Mouse (Mus musculus) kidney, embryonic 16.5 days (tissue): ENCODE measurements around the gene Dnajc5. TPM values are rescaled to one million over a fixed set of nuclear protein-coding genes. Genes with fewer than 3 reads are reported as not detected.
"Not testable (repeated sequence)": the region's sequence is repeated elsewhere in the genome, so short reads cannot be mapped to it uniquely, and the experiment has no call there.

Experiments used
- ATAC-seq: fragments of 200-750 bp; cut with Nextera tagmentation; 2 replicates; pipeline ENCODE4 v1.8.0; 2017; ENCODE audit warnings: moderate TSS enrichment; ENCODE audit not compliant: low FRiP score, low TSS enrichment
- H3K27ac ChIP-seq: fragments of 300-500 bp; sonication (generic); 2 replicates; pipeline ENCODE4 v1.5.1; 2014; ENCODE audit warnings: low read length
- H3K27me3 ChIP-seq: fragments of 300-500 bp; sonication (generic); 2 replicates; pipeline ENCODE4 v1.6.1; 2014; ENCODE audit warnings: low read length, control low read depth, mixed read lengths; ENCODE audit not compliant: insufficient read depth
- H3K36me3 ChIP-seq: fragments of 300-500 bp; sonication (generic); 2 replicates; pipeline ENCODE4 v1.6.1; 2014; ENCODE audit warnings: low read length, control low read depth, mixed read lengths; ENCODE audit not compliant: insufficient read depth
- H3K4me1 ChIP-seq: fragments of 300-500 bp; sonication (generic); 2 replicates; pipeline ENCODE4 v1.6.1; 2014; ENCODE audit warnings: low read length, control low read depth, mixed read lengths; ENCODE audit not compliant: insufficient read depth
- H3K4me2 ChIP-seq: fragments of 300-500 bp; sonication (generic); replicated peaks from 2 replicates; pipeline ENCODE4 v1.6.1; 2014; ENCODE audit warnings: low read depth, low read length
- H3K4me3 ChIP-seq: fragments of 300-500 bp; sonication (generic); 2 replicates; pipeline ENCODE4 v1.5.1; 2014; ENCODE audit warnings: mild to moderate bottlenecking, low read length
- H3K9ac ChIP-seq: fragments of 300-500 bp; sonication (generic); replicated peaks from 2 replicates; pipeline ENCODE4 v1.6.1; 2014; ENCODE audit warnings: low read length
- H3K9me3 ChIP-seq: fragments of 300-500 bp; sonication (generic); 2 replicates; pipeline ENCODE4 v1.6.1; 2016; ENCODE audit warnings: low read length, control low read depth
- WGBS: fragments of 180-500 bp; shearing (Covaris S2); extraction: QIAGEN DNeasy Blood & Tissue Kit; methylation state at CpG from one replicate; pipeline ENCODE4 v1.1.7; 2014; 5-methylcytosine and 5-hydroxymethylcytosine counted together
- polyA plus RNA-seq: library from polyadenylated mRNA; unstranded; fragments of >200 nt; fragmentation: Nextera tagmentation; extraction: Ambion mirVana; gene quantifications from 2 replicates; pipeline ENCODE4 v1.2.1, GENCODE M21; 2015

The Dnajc5 gene
- polyA plus RNA-seq, 1 experiment from 2014 or later = 91.7 TPM

GRCm38 (mm10) chr2:181491432-181492205 is 28.7 kb upstream of the Dnajc5 start:
- peaks cover 24% of the 10 kb centered on the region for H3K4me1 ChIP-seq
- WGBS = 25% methylated on average over 7 of the region's 7 CpGs
- ATAC-seq = no peak
- no peak overlapping the region for H3K4me2 ChIP-seq
- no peaks in the 10 kb centered on the region for H3K9me3 ChIP-seq
- H3K4me3 ChIP-seq = no peak overlapping the region
- no peaks in the 10 kb centered on the region for H3K27me3 ChIP-seq
- H3K27ac ChIP-seq = no peak overlapping the region
- H3K9ac ChIP-seq = no peak overlapping the region
- no peaks in the 10 kb centered on the region for H3K36me3 ChIP-seq

DNA sequence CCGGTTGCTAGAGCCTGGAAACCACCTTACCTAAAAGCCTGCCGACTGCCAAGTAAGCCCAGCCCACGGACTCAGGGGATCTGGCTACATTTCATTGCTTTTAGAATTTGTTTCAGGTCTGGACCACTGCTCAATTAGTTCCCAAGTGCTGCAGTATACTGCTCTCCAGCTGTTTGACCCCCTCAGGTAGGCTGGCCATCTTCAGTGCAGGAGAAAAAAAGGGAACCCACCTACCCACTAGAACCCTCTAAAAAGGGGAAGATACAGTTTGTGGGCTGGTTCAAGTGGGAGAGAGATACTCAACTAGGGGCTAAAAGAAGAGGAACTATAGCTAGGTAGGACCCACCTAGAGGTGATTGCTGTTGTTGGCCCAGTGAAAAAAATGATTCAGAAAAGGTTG is 28.1 kb upstream of the Dnajc5 start:
- H3K27me3 ChIP-seq = no peaks in the 10 kb centered on the region
- peaks cover 18% of the 10 kb centered on the region for H3K4me1 ChIP-seq
- no peak overlapping the region for H3K4me2 ChIP-seq
- H3K4me3 ChIP-seq = no peak overlapping the region
- no peaks in the 10 kb centered on the region for H3K9me3 ChIP-seq
- H3K9ac ChIP-seq = no peak overlapping the region
- no peak overlapping the region for H3K27ac ChIP-seq
- WGBS = 38% methylated on average over 3 of the region's 3 CpGs
- no peak for ATAC-seq
- no peaks in the 10 kb centered on the region for H3K36me3 ChIP-seq

- H3K36me3 ChIP-seq = no peaks in the 10 kb centered on the region
- H3K4me1 ChIP-seq = peaks cover 13% of the 10 kb centered on the region
- no peaks in the 10 kb centered on the region for H3K9me3 ChIP-seq
- H3K9ac ChIP-seq = no peak within 1 kb of the TSS
- ATAC-seq = no peak
- no peak within 1 kb of the TSS for H3K4me2 ChIP-seq
- no peaks in the 10 kb centered on the region for H3K27me3 ChIP-seq
- 71% methylated on average over 31 of the region's 31 CpGs for WGBS
- no peak within 1 kb of the TSS for H3K27ac ChIP-seq
- no peak within 1 kb of the TSS for H3K4me3 ChIP-seq
These were observed 26.9 kb upstream of the Dnajc5 start, which contains the start of gene Abhd16b for GRCm38 (mm10) chr2:181493156-181493927. Abhd16b (plus strand) TSS chr2:181493206.

- Histone ChIP-seq H3K27me3 (no peaks in the 10 kb centered on the region), H3K4me3 (no peak overlapping the region), H3K4me1 (peaks cover 11% of the 10 kb centered on the region), H3K9ac (no peak overlapping the region), H3K27ac (no peak overlapping the region), H3K9me3 (no peaks in the 10 kb centered on the region), H3K36me3 (no peaks in the 10 kb centered on the region), H3K4me2 (no peak overlapping the region)
- WGBS = 83% methylated on average over 26 of the region's 26 CpGs
- ATAC-seq = no peak
These were observed 25.9 kb upstream of the Dnajc5 start for GRCm38 (mm10) chr2:181494266-181494945.

- not testable (repeated sequence) for H3K27me3 ChIP-seq, H3K9ac ChIP-seq, H3K9me3 ChIP-seq, H3K4me2 ChIP-seq, H3K27ac ChIP-seq, H3K36me3 ChIP-seq, ATAC-seq
- 54% methylated on average over 8 of the region's 8 CpGs for WGBS
- Histone ChIP-seq H3K4me3 (peak overlapping the region; percentile 89; the same call in 1 of the 2 replicates), H3K4me1 (peaks cover 11% of the 10 kb centered on the region)
These were observed 24.4 kb upstream of the Dnajc5 start for GRCm38 (mm10) chr2:181495845-181496244.

GRCm38 (mm10) chr2:181496281-181496680 is 24.0 kb upstream of the Dnajc5 start:
- peak overlapping the region; percentile 60 for H3K4me2 ChIP-seq
- WGBS = 10% methylated on average over 8 of the region's 8 CpGs
- ATAC-seq = peak; percentile 77
- peak overlapping the region; percentile 89 for H3K4me3 ChIP-seq
- H3K27me3 ChIP-seq = no peaks in the 10 kb centered on the region
- H3K27ac ChIP-seq = peak overlapping the region; percentile 91
- H3K9ac ChIP-seq = peak overlapping the region; percentile 90
- peaks cover 11% of the 10 kb centered on the region for H3K4me1 ChIP-seq
- no peaks in the 10 kb centered on the region for H3K9me3 ChIP-seq
- H3K36me3 ChIP-seq = peaks cover 4% of the 10 kb centered on the region; the same call in 1 of the 2 replicates

GRCm38 (mm10) chr2:181496831-181497547 is 23.3 kb upstream of the Dnajc5 start, which contains the start of gene Tpd52l2:
Tpd52l2 (plus strand) TSS chr2:181497142.
- WGBS = under 1% methylated on average over 46 of the region's 46 CpGs
- Histone ChIP-seq H3K9ac (peak within 1 kb of the TSS; percentile 90), H3K4me1 (peaks cover 11% of the 10 kb centered on the region), H3K9me3 (no peaks in the 10 kb centered on the region), H3K27me3 (no peaks in the 10 kb centered on the region), H3K36me3 (peaks cover 11% of the 10 kb centered on the region; the same call in 1 of the 2 replicates), H3K4me2 (peak within 1 kb of the TSS; percentile 60), H3K4me3 (peak within 1 kb of the TSS; percentile 89), H3K27ac (peak within 1 kb of the TSS; percentile 91)
- peak; percentile 98 for ATAC-seq

DNA sequence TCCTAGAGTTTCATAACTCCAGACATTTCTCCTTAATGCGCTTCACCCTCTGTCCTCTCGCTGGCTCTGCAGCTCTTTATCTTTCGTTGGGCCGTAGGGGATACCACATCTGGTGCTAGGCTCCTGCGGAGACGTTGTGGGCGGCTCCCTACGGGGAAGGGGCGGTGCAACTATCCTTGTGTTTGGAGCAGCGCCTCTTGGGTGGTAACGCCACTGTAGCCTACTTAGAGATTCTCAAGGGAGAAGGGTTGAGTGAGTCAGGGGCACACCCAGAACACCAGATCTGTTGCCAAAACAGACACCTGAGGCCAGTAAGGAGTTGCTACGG is 22.8 kb upstream of the Dnajc5 start:
- Histone ChIP-seq H3K27me3 (no peaks in the 10 kb centered on the region), H3K9ac (peak overlapping the region; percentile 90), H3K27ac (peak overlapping the region; percentile 91), H3K9me3 (no peaks in the 10 kb centered on the region), H3K4me1 (peaks cover 11% of the 10 kb centered on the region), H3K36me3 (peaks cover 16% of the 10 kb centered on the region; the same call in 1 of the 2 replicates), H3K4me3 (peak overlapping the region; percentile 89), H3K4me2 (peak overlapping the region; percentile 60)
- ATAC-seq = peak; percentile 79
- 0% methylated on average over 12 of the region's 12 CpGs for WGBS

- 75% methylated on average over 4 of the region's 4 CpGs for WGBS
- no peak for ATAC-seq
- no peak overlapping the region for H3K9ac ChIP-seq
- no peak overlapping the region for H3K27ac ChIP-seq
- no peaks in the 10 kb centered on the region for H3K9me3 ChIP-seq
- peaks cover 26% of the 10 kb centered on the region for H3K36me3 ChIP-seq
- H3K27me3 ChIP-seq = no peaks in the 10 kb centered on the region
- H3K4me3 ChIP-seq = no peak overlapping the region
- peaks cover 11% of the 10 kb centered on the region for H3K4me1 ChIP-seq
- H3K4me2 ChIP-seq = peak overlapping the region; percentile 60; the same call in 1 of the 2 replicates
These were observed 21.6 kb upstream of the Dnajc5 start for GRCm38 (mm10) chr2:181498644-181499043.
